Mouse (Mus musculus) kidney, embryonic 16.5 days (tissue): ENCODE measurements around the gene Osr1. TPM values are rescaled to one million over a fixed set of nuclear protein-coding genes. Genes with fewer than 3 reads are reported as not detected.

Experiments
- ATAC-seq: fragments of 200-750 bp; cut with Nextera tagmentation; 2 replicates; pipeline ENCODE4 v1.8.0; 2017; ENCODE audit warnings: moderate TSS enrichment; ENCODE audit not compliant: low FRiP score, low TSS enrichment
- H3K27ac ChIP-seq: fragments of 300-500 bp; sonication (generic); 2 replicates; pipeline ENCODE4 v1.5.1; 2014; ENCODE audit warnings: low read length
- H3K27me3 ChIP-seq: fragments of 300-500 bp; sonication (generic); 2 replicates; pipeline ENCODE4 v1.6.1; 2014; ENCODE audit warnings: low read length, control low read depth, mixed read lengths; ENCODE audit not compliant: insufficient read depth
- H3K36me3 ChIP-seq: fragments of 300-500 bp; sonication (generic); 2 replicates; pipeline ENCODE4 v1.6.1; 2014; ENCODE audit warnings: low read length, control low read depth, mixed read lengths; ENCODE audit not compliant: insufficient read depth
- H3K4me1 ChIP-seq: fragments of 300-500 bp; sonication (generic); 2 replicates; pipeline ENCODE4 v1.6.1; 2014; ENCODE audit warnings: low read length, control low read depth, mixed read lengths; ENCODE audit not compliant: insufficient read depth
- H3K4me2 ChIP-seq: fragments of 300-500 bp; sonication (generic); replicated peaks from 2 replicates; pipeline ENCODE4 v1.6.1; 2014; ENCODE audit warnings: low read depth, low read length
- H3K4me3 ChIP-seq: fragments of 300-500 bp; sonication (generic); 2 replicates; pipeline ENCODE4 v1.5.1; 2014; ENCODE audit warnings: mild to moderate bottlenecking, low read length
- H3K9ac ChIP-seq: fragments of 300-500 bp; sonication (generic); replicated peaks from 2 replicates; pipeline ENCODE4 v1.6.1; 2014; ENCODE audit warnings: low read length
- H3K9me3 ChIP-seq: fragments of 300-500 bp; sonication (generic); 2 replicates; pipeline ENCODE4 v1.6.1; 2016; ENCODE audit warnings: low read length, control low read depth
- WGBS: fragments of 180-500 bp; shearing (Covaris S2); extraction: QIAGEN DNeasy Blood & Tissue Kit; methylation state at CpG from one replicate; pipeline ENCODE4 v1.1.7; 2014; 5-methylcytosine and 5-hydroxymethylcytosine counted together
- polyA plus RNA-seq: library from polyadenylated mRNA; unstranded; fragments of >200 nt; fragmentation: Nextera tagmentation; extraction: Ambion mirVana; gene quantifications from 2 replicates; pipeline ENCODE4 v1.2.1, GENCODE M21; 2015

Osr1 gene
- polyA plus RNA-seq, 1 experiment from 2014 or later: 20.3 TPM

- ATAC-seq: no peak
- peaks cover 79% of the 10 kb centered on the region for H3K27me3 ChIP-seq
- peak overlapping the region; percentile 58 for H3K4me3 ChIP-seq
- peak overlapping the region; percentile 71 for H3K4me2 ChIP-seq
- peak overlapping the region; percentile 71 for H3K9ac ChIP-seq
- peaks cover 37% of the 10 kb centered on the region for H3K4me1 ChIP-seq
- WGBS: 5% methylated on average over 18 of the region's 18 CpGs
- H3K27ac ChIP-seq: peak overlapping the region; percentile 17; the same call in 1 of the 2 replicates
- H3K9me3 ChIP-seq: no peaks in the 10 kb centered on the region
- no peaks in the 10 kb centered on the region for H3K36me3 ChIP-seq
Observed at GRCm38 (mm10) chr12:9576043-9576538, 6.2 kb downstream of the Osr1 start.

- Histone ChIP-seq H3K4me2 (peak overlapping the region; percentile 71), H3K4me1 (peaks cover 35% of the 10 kb centered on the region), H3K36me3 (no peaks in the 10 kb centered on the region), H3K9ac (no peak overlapping the region), H3K27ac (no peak overlapping the region), H3K27me3 (peaks cover 76% of the 10 kb centered on the region), H3K9me3 (no peaks in the 10 kb centered on the region), H3K4me3 (no peak overlapping the region)
- ATAC-seq: no peak
- WGBS: 54% methylated on average over 2 of the region's 2 CpGs
Observed at GRCm38 (mm10) chr12:9577610-9578009, 7.7 kb downstream of the Osr1 start.

DNA sequence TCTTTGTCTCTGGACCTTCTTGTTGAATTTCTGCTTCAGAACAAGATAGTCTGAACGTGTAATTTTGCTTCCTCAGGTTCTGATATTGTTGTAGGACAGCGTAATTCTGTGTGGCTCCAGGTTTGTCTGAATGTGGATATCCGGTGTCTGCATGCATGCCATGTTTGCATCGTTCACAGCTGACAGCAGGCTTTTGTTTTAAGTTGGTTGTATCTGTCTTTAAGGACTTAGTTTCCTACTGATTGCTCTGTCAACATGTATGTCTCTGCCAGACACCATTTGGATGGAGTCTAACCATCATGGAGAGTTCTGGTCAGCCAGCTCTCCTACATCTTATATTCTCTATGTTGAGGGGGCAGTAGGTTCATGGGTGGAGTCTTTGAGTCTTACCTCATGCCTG, 8.7 kb downstream of the Osr1 start:
- H3K27me3 ChIP-seq: peaks cover 76% of the 10 kb centered on the region

GRCm38 (mm10) chr12:9579301-9580030, 9.6 kb downstream of the Osr1 start:
- Histone ChIP-seq H3K36me3 (no peaks in the 10 kb centered on the region), H3K27me3 (peaks cover 79% of the 10 kb centered on the region), H3K4me1 (peaks cover 31% of the 10 kb centered on the region), H3K4me3 (peak overlapping the region; percentile 35; the same call in 1 of the 2 replicates), H3K27ac (no peak overlapping the region), H3K9me3 (no peaks in the 10 kb centered on the region), H3K4me2 (peak overlapping the region; percentile 45), H3K9ac (no peak overlapping the region)
- WGBS: 8% methylated on average over 31 of the region's 31 CpGs
- no peak for ATAC-seq

More for the DNA sequence above, 8.7 kb downstream of the Osr1 start:
- Histone ChIP-seq H3K4me1 (peaks cover 33% of the 10 kb centered on the region), H3K9me3 (no peaks in the 10 kb centered on the region), H3K4me3 (peak overlapping the region; percentile 11; the same call in 1 of the 2 replicates), H3K36me3 (no peaks in the 10 kb centered on the region), H3K4me2 (peak overlapping the region; percentile 45), H3K9ac (no peak overlapping the region), H3K27ac (no peak overlapping the region)
- WGBS: 35% methylated on average over 4 of the region's 4 CpGs
- ATAC-seq: no peak

GRCm38 (mm10) chr12:9580041-9580905, 10.4 kb downstream of the Osr1 start:
- Histone ChIP-seq H3K36me3 (no peaks in the 10 kb centered on the region), H3K9me3 (no peaks in the 10 kb centered on the region), H3K4me1 (peaks cover 34% of the 10 kb centered on the region), H3K4me2 (peak overlapping the region; percentile 45), H3K27ac (no peak overlapping the region), H3K27me3 (peaks cover 72% of the 10 kb centered on the region), H3K4me3 (peak overlapping the region; percentile 35), H3K9ac (no peak overlapping the region; the same call in 1 of the 2 replicates)
- WGBS: 5% methylated on average over 33 of the region's 33 CpGs
- ATAC-seq: no peak

- no peak for ATAC-seq
- Histone ChIP-seq H3K9me3 (no peaks in the 10 kb centered on the region), H3K36me3 (no peaks in the 10 kb centered on the region), H3K27me3 (peaks cover 70% of the 10 kb centered on the region), H3K27ac (no peak overlapping the region), H3K4me1 (peaks cover 36% of the 10 kb centered on the region), H3K4me3 (peak overlapping the region; percentile 35), H3K4me2 (peak overlapping the region; percentile 45), H3K9ac (no peak overlapping the region; the same call in 1 of the 2 replicates)
- 6% methylated on average over 29 of the region's 30 CpGs for WGBS
Observed at GRCm38 (mm10) chr12:9581011-9581410, 11.1 kb downstream of the Osr1 start.

DNA sequence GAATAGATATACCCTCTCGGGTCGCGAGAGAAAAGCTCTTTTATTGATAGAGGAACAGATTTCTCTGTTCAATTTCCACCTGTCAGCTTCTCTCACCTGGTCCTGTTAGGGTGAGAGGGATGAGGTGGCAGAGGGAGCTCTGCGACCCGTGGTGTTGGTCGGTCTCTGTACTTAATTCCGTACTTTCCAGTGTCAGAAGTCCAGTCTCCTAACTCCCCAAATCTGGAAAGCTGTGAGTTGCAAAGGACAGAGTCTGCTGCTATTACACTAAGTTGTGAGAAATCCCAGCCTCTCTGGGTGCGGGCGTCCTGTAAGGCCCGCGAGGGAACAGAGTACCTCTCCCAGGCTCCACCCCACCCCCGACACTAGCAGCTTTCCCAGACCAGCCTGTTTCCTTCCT, 11.6 kb downstream of the Osr1 start:
- Histone ChIP-seq H3K27ac (no peak overlapping the region), H3K4me2 (peak overlapping the region; percentile 45; the same call in 1 of the 2 replicates), H3K9me3 (no peaks in the 10 kb centered on the region), H3K4me3 (peak overlapping the region; percentile 35; the same call in 1 of the 2 replicates), H3K36me3 (no peaks in the 10 kb centered on the region), H3K27me3 (peaks cover 65% of the 10 kb centered on the region), H3K9ac (no peak overlapping the region; the same call in 1 of the 2 replicates), H3K4me1 (peaks cover 36% of the 10 kb centered on the region)
- 25% methylated on average over 12 of the region's 12 CpGs for WGBS
- no peak for ATAC-seq

DNA sequence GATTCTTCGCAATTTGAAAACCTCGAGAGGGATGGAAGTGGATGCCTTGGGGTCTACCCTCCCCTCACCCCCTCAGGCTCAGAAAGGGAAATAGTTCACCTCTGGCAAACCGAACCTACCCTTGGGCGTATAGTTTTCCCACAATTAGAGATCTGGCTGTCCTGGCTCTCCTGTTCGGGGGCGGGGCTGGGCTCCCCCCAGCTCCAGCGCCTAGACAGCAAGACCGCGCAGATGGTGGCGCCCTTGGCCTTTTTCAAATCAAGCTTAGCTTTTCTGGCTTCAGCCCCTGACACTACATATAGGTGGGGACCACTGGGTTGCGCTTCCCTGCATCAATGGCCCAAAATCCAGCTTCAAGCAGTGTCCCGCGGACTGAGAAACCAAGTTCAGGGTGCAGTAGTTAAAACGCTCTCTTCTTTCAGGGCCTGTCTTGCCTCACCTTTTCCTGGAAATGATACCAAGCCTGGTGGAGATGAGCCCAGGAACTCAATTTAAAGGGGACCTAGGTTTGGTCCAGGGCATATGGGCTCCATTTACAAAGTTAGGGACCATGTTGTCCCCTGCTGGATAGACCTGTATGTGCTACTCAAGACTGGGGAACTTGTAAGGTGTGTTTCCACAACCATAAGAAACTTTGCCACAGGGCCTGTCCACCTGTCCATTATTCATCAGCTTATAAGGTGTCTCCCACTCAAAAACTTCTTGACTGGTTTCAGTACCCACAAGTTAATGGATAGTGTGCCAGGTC, 12.5 kb downstream of the Osr1 start:
- no peak overlapping the region for H3K4me2 ChIP-seq
- H3K9ac ChIP-seq: no peak overlapping the region
- no peak overlapping the region for H3K4me3 ChIP-seq
- peaks cover 36% of the 10 kb centered on the region for H3K4me1 ChIP-seq
- WGBS: 44% methylated on average over 14 of the region's 14 CpGs
- no peaks in the 10 kb centered on the region for H3K36me3 ChIP-seq
- H3K9me3 ChIP-seq: no peaks in the 10 kb centered on the region
- H3K27me3 ChIP-seq: peaks cover 56% of the 10 kb centered on the region
- no peak for ATAC-seq
- H3K27ac ChIP-seq: no peak overlapping the region

DNA sequence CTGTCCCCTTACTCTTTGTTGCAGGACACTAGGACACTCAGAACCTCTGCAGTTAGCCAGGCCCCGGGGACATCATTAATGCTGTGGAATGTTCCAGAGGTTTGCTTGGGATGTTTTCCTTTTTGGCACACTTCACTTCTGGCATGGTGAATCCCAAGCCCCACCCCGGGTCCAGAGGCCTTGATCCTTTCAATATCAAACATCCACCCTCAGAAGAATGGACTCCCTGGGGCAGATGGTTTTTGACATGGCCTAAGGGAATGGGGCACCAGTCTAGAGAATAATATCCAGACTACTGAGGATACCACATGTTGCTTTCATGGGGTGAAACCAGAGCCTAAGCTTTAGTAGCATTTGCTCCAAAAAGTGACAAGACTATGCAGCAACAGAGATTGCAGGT, 13.5 kb downstream of the Osr1 start:
- no peak overlapping the region for H3K4me2 ChIP-seq
- H3K4me3 ChIP-seq: no peak overlapping the region
- no peak overlapping the region for H3K27ac ChIP-seq
- peaks cover 46% of the 10 kb centered on the region for H3K27me3 ChIP-seq
- H3K4me1 ChIP-seq: peaks cover 36% of the 10 kb centered on the region
- no peak overlapping the region for H3K9ac ChIP-seq
- H3K36me3 ChIP-seq: no peaks in the 10 kb centered on the region
- WGBS: 18% methylated on average over 2 of the region's 2 CpGs
- ATAC-seq: no peak
- no peaks in the 10 kb centered on the region for H3K9me3 ChIP-seq
